Mouse (Mus musculus) heart, postnatal 0 days (tissue): ENCODE data around the gene Csf2rb.

ENCODE experiments used
- CTCF ChIP-seq: IDR thresholded peaks from 2 replicates; pipeline ENCODE4 v1.5.1; 2016; ENCODE audit warnings: antibody characterized with exemption, control low read depth, low read depth
- EP300 ChIP-seq: IDR thresholded peaks from 2 replicates; pipeline ENCODE4 v1.6.1; 2016; ENCODE audit warnings: antibody characterized with exemption, low read depth

GRCm38 (mm10) chr15:78326747-78327146, 1.2 kb downstream of the Csf2rb start:
- TF ChIP-seq CTCF (no peak), EP300 (no peak)
